Mouse (Mus musculus) ES-E14 (cell line): ENCODE results near the gene Tmem262.

Experiments used
- CHD2 ChIP-seq: IDR thresholded peaks from 2 replicates; pipeline ENCODE4 v1.6.1; 2014; ENCODE audit warnings: mild to moderate bottlenecking, low read depth, low read length, inconsistent platforms
- MAFK ChIP-seq: IDR thresholded peaks from 2 replicates; pipeline ENCODE4 v1.6.1; 2014; ENCODE audit warnings: mild to moderate bottlenecking, low read depth, low read length, inconsistent platforms; ENCODE audit not compliant: insufficient read depth
- ZC3H11A ChIP-seq: IDR thresholded peaks from 2 replicates; pipeline ENCODE4 v1.6.1; 2012; ENCODE audit warnings: low read depth, mild to moderate bottlenecking, inconsistent platforms, low read length, borderline replicate concordance
- ZNF384 ChIP-seq: IDR thresholded peaks from 2 replicates; pipeline ENCODE4 v1.6.1; 2012; ENCODE audit warnings: low read depth, low read length, inconsistent platforms

DNA sequence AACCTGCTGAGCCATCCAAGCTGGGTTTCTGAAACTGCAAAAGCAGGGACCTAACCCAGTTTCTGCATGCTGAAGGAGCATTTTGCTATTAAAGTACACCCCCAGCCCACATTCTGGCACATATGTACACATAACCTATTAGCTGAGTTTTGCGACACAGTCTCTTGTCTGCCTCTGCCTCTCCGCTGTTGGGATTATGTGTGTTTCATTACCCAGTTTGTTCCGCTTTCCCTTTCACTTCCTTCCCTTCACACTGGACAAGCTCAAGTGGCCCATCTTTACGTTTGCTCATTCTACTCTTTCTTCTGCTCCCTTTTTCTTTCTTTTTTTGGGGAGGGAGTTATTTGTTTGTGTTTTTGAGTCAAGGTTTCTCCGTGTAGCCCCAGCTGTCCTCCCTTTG is 5.9 kb upstream of the Tmem262 start:
- TF ChIP-seq ZNF384: no peak
- no peak for TF ChIP-seq ZC3H11A
- TF ChIP-seq MAFK: no peak
- TF ChIP-seq CHD2: no peak
